Mouse (Mus musculus): ENCODE results near the gene Gm21987.

Gene Gm21987

DNA sequence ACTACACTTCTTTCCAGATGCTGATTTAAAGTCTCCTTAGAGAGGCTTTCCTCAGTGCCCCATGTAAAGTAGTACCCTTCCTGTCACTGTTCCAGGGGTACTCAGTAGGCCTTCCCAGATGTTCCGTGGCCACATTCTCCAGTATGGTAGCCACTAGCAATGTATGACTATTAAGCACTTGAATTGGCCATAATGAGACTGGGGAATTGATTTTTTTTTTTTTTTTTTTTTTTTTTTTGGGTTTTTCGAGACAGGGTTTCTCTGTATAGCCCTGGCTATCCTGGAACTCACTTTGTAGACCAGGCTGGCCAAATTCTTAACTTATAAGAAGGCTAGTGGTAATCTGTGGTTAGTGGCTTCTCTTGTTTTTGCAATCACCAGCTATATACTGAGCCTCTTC lies 3.0 kb downstream of the Gm21987 start:
- DNase-seq = no peak

- DNase-seq = no peak
Observed at GRCm38 (mm10) chr16:38350361-38350855, 3.6 kb downstream of the Gm21987 start.

DNA sequence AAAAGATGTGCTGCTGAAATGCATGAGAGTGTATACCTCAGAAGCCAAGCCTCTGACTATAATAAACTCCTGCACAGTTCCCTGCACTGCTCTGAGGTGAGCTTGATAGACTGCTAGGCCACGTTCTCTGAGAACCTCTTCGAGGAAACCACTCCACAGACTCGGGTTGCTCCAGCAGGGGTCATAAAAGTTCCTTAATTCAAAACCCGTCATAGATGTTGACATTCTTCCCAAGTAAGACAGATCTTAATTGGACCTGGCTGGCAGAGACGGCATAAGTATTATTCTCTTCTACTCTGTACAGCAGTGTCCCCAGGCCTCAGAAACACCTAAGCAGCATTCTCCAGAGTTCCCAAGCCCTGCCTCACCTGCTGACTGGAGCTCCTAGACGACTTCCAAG lies 4.1 kb downstream of the Gm21987 start:
- DNase-seq = no peak

DNA sequence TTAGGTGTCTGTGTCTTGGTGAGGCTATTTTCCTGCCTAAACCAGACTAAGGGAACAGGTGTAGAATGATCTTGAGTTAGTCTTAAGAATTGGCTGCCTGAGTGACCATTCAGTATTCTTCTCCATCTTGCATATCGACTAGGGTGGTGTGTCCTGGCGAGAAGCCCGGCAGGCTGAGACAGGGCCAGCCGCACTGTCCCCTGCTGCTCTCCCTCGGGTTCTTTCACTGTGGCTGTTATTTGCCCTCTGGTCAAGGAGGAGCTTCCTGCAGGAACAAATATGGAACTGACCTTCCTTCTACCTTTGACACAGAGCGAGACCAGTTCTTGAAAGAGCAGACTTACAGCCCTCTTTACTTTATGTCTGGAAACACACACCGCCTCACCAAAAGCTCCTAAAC lies 5.2 kb downstream of the Gm21987 start:
- no peak for DNase-seq

DNA sequence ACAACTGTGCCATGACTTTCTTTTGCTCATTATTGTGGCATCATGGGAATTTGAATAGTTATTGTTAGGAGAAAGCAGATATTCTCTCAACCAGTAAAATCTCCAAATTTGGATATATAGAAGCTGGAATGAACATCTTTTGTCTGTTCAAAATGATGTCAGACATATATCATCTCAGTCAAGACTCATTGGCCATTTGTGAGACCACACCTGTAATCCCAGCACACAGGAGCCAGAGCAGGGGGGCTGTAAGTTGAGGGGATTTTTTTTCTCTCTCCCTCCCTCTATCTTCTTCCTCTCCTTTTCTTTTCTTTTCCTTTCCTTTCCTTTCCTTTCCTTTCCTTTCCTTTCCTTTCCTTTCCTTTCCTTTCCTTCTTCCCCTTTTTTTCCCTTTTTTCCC lies 6.0 kb downstream of the Gm21987 start:
- no peak for DNase-seq

DNA sequence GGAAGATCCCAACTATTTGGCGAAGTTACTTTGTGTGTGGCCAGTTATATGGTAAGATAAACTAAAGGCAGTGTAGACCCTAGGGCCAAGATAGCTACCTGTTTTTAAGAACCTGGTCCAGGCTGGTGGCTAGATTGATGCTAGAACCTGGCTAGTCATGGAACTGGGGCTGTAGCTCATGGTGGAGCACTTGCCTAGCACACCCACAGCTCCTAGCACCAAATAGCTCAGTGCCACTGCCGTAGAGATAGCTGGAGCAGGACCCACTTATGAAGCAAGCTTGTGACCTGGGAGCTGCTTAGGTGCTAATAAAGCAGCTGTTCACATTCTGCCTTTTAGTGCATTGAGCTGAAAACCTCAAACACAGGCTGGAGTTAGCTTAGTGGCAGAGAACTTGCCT lies 6.8 kb downstream of the Gm21987 start:
- DNase-seq = no peak

DNA sequence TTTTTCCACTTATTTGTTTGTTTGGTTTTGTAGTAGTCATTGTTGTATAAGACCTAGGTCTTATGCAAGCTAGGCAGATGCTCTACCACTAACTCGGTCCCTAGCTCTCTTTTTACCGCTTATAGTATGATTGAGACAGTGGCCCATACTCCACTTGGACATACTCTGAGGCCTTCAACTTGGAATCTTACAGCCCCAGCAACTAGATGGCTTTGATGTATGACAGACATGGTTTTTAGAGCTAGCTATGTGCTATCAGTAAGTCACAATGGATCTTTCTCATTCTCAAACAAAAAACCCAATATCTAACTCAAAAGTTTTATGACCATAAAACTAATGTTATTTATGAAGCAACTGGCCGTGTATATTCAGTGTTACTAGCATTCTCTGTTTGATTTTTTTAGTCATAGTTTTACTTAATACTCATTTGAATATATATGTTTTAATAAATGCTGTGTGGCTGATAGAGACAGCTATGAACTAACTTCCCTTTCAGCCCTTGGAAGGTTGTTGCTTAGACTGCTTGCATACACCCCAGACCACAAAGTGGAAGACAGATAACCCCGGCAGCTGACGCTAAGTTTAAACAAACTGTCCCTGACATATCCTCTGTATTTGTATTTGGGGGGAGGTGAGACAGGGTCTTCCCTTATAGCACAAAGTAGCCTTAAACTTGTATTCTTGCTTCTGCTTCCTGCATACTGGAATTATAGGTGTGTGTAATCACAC lies 7.5 kb downstream of the Gm21987 start:
- no peak for DNase-seq

DNA sequence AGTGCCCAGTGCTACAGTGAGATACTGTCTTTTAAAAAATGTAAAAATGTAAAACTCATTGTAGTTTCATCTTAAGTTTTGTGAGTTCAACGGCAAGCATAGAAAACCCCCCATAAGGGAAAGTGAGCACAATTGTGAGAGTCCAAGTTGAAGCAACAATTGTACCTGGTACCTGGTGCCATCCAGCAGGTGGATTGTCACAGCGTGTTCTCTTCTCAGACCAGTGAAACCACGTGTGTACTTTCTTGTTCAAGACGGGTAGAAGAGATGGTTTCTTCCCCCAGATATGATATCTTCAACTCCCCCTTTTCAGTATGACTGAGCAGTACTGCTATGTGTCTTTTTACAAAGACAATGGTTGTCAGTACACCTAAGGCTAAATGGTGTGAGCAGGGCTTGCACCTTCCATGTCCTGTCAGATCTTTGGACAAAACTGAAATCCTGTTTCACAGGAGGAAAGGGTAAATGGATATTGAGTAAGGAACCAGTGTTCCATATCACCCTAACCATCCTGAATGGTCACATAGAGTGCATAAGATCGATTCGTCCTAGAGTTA lies 11.5 kb downstream of the Gm21987 start:
- DNase-seq = no peak

DNA sequence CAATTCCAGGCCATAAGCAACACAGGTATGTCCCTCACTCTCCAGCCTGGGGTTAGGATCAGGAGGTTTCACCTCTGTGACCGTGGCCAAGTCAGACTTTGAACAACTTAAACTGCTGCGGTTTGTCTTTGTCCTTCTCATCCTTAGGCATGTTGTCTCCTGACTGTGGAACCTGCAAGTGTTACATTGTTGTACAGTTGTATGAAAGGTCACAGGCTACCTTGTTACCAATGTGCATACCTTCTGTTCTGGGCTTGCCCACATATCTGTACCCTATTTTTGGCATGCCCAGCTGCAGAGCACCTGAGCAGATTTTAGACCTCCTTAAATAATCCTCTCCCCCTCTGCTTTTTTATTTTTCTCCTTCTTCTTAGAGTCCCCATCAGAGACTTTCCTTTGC lies 12.4 kb downstream of the Gm21987 start:
- DNase-seq = no peak

DNA sequence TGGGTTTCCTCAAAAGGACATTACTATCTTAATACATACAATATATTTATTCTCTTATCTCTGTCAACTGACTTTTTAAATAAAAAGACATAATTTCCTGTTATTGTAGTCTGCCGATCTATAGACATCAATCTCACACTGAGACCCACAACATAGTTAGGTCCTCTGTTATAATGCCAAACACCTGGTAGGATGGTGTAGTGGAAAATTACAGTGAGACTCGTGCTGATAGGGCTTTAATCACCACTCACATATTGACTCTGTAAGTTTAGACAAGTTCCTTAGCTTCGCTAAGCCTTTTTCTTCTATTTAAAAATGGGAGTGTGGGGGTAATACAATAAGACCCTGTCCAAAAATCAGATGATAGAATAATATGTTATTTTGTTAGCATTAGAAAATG lies 13.0 kb downstream of the Gm21987 start:
- no peak for DNase-seq

DNA sequence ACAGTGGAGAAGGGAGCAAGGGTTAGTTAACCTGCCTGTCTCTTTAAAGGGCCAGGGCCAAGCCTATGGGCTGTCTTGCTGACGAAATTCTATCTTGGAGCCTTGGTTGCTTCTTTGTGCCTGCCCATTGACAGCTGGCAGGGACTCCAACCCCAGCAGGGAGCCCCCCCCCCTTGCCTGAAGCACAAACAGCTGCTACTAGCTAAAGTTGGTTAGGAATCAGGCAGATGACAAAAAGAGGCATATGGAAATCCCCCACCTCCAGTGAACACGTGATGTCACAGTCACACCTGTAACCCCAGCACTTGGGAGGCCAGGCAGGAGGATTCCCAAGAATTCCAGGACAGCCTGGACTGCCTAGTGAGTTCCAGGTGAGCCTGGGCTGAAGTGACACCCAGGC lies 13.5 kb downstream of the Gm21987 start:
- no peak for DNase-seq

DNA sequence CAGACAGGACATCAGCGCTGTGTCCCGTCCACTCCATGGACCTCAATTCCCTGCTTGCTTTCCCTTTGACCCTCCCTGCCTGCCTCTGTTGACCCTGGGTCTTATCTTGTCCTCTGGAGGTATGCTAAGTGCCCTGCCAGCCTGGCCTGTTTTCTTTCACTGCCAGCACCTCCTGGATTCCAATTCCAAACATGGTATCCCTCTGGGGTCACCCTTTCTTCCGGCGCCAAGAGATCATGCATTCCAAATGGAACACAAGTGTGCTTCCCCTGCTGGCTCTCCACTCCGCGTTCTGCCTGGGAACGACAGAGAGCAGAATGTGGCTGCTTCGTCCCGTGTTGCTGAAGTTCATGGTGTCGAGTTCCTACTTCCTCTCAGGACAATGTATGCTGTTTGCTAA lies 15.1 kb downstream of the Gm21987 start, which contains the start of gene Popdc2:
Gene Popdc2 (plus strand): TSS at position 277 of the 400 bp plus-strand sequence.
- DNase-seq = no peak

- no peak for DNase-seq
Observed at GRCm38 (mm10) chr16:38362493-38363255, 15.8 kb downstream of the Gm21987 start.

GRCm38 (mm10) chr16:38363256-38363595 lies 16.4 kb downstream of the Gm21987 start:
- no peak for DNase-seq

DNA sequence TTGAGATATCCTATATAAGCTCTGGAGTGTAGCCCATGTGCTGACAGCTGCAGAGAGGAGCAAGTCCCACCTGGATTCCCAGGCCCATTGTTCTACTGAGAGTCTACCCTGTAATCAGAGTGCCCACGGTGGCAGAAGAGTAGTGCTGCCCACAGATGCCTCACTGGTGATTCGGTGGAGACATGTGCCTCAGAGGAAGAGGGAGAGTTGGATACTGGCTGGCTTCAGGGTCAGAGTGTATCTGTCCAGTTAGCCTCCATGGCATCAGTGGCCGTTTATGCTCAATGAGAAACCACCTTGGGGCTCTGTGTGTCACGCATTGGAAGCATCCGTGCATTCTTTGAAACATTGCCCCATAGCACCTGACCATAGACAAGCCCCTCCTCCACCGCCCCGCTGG lies 16.8 kb downstream of the Gm21987 start:
- DNase-seq = no peak

GRCm38 (mm10) chr16:38365390-38365789 lies 18.6 kb downstream of the Gm21987 start:
- no peak for DNase-seq

GRCm38 (mm10) chr16:38366231-38366630 lies 19.4 kb downstream of the Gm21987 start:
- no peak for DNase-seq

GRCm38 (mm10) chr16:38368336-38368735 lies 21.5 kb downstream of the Gm21987 start:
- no peak for DNase-seq

- DNase-seq = no peak
Observed at GRCm38 (mm10) chr16:38369000-38369399, 22.2 kb downstream of the Gm21987 start.

DNA sequence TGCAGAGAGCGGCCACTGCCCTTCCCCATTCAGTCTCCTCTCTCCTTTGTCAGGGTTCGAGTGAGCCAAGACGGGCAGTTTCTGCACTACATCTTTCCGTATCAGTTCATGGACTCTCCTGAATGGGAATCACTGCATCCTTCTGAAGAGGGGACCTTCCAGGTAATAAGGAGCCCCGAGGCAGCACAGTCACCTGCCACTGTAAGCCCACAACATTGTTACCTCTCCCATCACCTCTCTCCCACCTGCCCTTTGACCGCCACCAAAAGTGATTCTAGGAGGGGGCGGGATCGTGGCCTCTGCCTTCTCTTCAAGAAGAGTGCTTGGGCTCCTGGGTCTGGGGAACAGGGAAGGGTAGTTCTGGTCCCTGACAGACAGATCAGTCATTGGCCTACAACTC lies 22.6 kb downstream of the Gm21987 start:
- no peak for DNase-seq

- no peak for DNase-seq
Observed at GRCm38 (mm10) chr16:38369992-38370484, 23.2 kb downstream of the Gm21987 start.

GRCm38 (mm10) chr16:38370633-38371374 lies 24.0 kb downstream of the Gm21987 start:
- DNase-seq = no peak

GRCm38 (mm10) chr16:38371705-38372296 lies 25.0 kb downstream of the Gm21987 start:
- no peak for DNase-seq
